Mouse (Mus musculus) hindbrain, postnatal 0 days (tissue): ENCODE data around the gene Gm45623. TPM values are rescaled to one million over a fixed set of nuclear protein-coding genes. Genes with fewer than 3 reads are reported as not detected.

Experiments used
- ATAC-seq: fragments of 200-750 bp; cut with Nextera tagmentation; 2 replicates; pipeline ENCODE4 v1.8.0; 2017; ENCODE audit warnings: mild to moderate bottlenecking, moderate TSS enrichment, moderate library complexity
- DNase-seq: peaks from one replicate; pipeline ENCODE4 v3.0.0-alpha.2; 2015; ENCODE audit warnings: low spot score
- H3K27ac ChIP-seq: fragments of 300-500 bp; sonication (generic); 2 replicates; pipeline ENCODE4 v1.5.1; 2014; ENCODE audit warnings: mild to moderate bottlenecking
- H3K27me3 ChIP-seq: fragments of 300-500 bp; sonication (generic); 2 replicates; pipeline ENCODE4 v1.6.1; 2014; ENCODE audit warnings: low read length, mixed read lengths; ENCODE audit not compliant: insufficient read depth
- H3K36me3 ChIP-seq: fragments of 300-500 bp; sonication (generic); 2 replicates; pipeline ENCODE4 v1.6.1; 2014; ENCODE audit warnings: low read length, mixed read lengths; ENCODE audit not compliant: insufficient read depth
- H3K4me1 ChIP-seq: fragments of 300-500 bp; sonication (generic); 2 replicates; pipeline ENCODE4 v1.6.1; 2014; ENCODE audit warnings: antibody characterized with exemption, low read length, mixed read lengths; ENCODE audit not compliant: insufficient read depth
- H3K4me2 ChIP-seq: fragments of 300-500 bp; sonication (generic); 2 replicates; pipeline ENCODE4 v1.6.1; 2014; ENCODE audit warnings: low read depth, mild to moderate bottlenecking, low read length, moderate library complexity, mixed read lengths
- H3K4me3 ChIP-seq: fragments of 300-500 bp; sonication (generic); 2 replicates; pipeline ENCODE4 v1.5.1; 2014; ENCODE audit warnings: low read length
- H3K9ac ChIP-seq: fragments of 300-500 bp; sonication (generic); replicated peaks from 2 replicates; pipeline ENCODE4 v1.6.1; 2014; ENCODE audit warnings: mild to moderate bottlenecking, low read length, moderate library complexity, mixed read lengths
- H3K9me3 ChIP-seq: fragments of 300-500 bp; sonication (generic); 2 replicates; pipeline ENCODE4 v1.6.1; 2016; ENCODE audit warnings: low read length, mixed read lengths
- CTCF ChIP-seq: IDR thresholded peaks from 2 replicates; pipeline ENCODE4 v1.5.1; 2016; ENCODE audit warnings: antibody characterized with exemption, control low read depth, low read depth
- WGBS: fragments of 180-500 bp; shearing (Covaris S2); extraction: QIAGEN DNeasy Blood & Tissue Kit; methylation state at CpG from one replicate; pipeline ENCODE4 v1.1.7; 2014; 5-methylcytosine and 5-hydroxymethylcytosine counted together
- polyA plus RNA-seq: library from polyadenylated mRNA; unstranded; fragments of >200 nt; fragmentation: Nextera tagmentation; extraction: Ambion mirVana; gene quantifications from 2 replicates; pipeline ENCODE4 v1.2.1, GENCODE M21; 2015
- total RNA-seq: library from RNA; depleted of rRNA; stranded (reverse); fragments of >200 nt; gene quantifications from 2 replicates; pipeline ENCODE4 v1.2.3, GENCODE M21; 2014; rRNA removed

Gene Gm45623
- total RNA-seq (12.4 and 15.1 TPM in 2 replicates), polyA plus RNA-seq (2.2 and 2.4 TPM in 2 replicates)

DNA sequence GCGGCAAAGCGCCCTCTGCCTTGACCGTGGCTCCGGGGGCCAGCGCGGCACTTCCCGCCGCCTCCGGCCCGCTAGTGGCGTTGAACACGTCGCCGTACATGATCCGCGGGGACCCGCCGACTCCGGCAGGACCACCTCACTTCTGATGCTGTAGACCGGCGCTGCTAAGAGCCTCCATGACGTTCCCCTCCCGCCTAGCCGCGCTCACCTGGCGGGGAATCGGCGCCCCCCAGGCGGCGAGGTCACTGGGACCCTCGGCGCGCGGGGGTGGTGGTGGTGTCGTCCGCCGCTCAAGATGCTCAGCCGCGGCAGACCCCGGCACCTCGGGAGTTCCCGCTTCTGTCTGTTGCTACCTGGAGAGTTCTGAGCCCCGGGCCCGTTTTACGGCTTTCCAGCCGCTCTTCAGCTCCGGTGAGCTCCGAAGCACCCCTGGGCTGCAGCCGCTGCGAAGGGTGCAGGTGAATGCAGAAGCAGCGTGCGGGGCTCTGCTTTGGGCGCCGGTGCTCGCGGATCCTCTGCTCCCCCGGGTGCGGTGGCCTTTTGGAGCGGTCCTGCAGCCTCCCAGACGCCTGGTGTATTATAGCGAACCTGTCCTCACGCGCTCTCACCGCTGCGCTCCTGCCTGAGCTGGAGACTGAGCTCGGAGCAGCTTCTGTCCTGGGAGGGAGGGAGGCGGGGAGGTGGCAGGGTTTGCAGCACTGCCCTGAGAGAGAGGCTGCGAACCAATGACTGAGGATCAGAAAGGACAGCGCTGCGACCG is at the start of gene Gm45623:
TSS of gene Gm45623 (minus strand) at position 636 of the 760 bp plus-strand sequence.
- ATAC-seq (peak; percentile 34; the same call in 1 of the 2 replicates), DNase-seq (peak; percentile 47)
- no peak for TF ChIP-seq CTCF
- peak within 1 kb of the TSS; percentile 48 for H3K4me3 ChIP-seq
- H3K27me3 ChIP-seq = peaks cover 27% of the 10 kb centered on the region
- no peaks in the 10 kb centered on the region for H3K9me3 ChIP-seq
- H3K4me2 ChIP-seq = peak within 1 kb of the TSS; percentile 89
- H3K36me3 ChIP-seq = no peaks in the 10 kb centered on the region
- peak within 1 kb of the TSS; percentile 46 for H3K9ac ChIP-seq
- H3K27ac ChIP-seq = peak within 1 kb of the TSS; percentile 26; the same call in 1 of the 2 replicates
- peaks cover 10% of the 10 kb centered on the region; the same call in 1 of the 2 replicates for H3K4me1 ChIP-seq
- WGBS = under 1% methylated on average over 60 of the region's 71 CpGs

DNA sequence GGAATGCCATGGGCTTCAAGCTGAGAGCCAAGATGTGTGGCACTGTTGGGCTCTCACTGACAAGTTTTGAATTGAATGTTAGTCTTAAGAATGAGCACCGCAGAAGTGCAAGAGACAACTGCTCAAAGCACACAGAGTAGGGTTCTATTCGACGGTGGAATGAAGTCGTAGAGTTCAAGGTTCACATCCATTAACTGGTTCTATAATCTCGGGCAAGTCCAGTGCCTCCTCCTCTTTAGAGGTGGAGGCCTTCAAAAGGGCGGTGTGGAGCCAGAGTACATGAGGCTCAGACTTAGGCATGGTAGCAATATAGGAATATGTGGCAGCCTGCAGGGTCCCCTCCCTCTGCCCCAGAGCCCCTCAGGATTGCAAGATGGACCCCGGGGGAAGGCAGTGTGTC is 43.8 kb upstream of the Gm45623 start:
- ATAC-seq (no peak), DNase-seq (no peak)
- TF ChIP-seq CTCF = no peak
- Histone ChIP-seq H3K36me3 (no peaks in the 10 kb centered on the region), H3K27me3 (no peaks in the 10 kb centered on the region), H3K4me1 (no peaks in the 10 kb centered on the region), H3K4me2 (no peak overlapping the region), H3K27ac (no peak overlapping the region), H3K9ac (no peak overlapping the region), H3K4me3 (no peak overlapping the region), H3K9me3 (no peaks in the 10 kb centered on the region)
- WGBS = 79% methylated on average over 7 of the region's 7 CpGs

DNA sequence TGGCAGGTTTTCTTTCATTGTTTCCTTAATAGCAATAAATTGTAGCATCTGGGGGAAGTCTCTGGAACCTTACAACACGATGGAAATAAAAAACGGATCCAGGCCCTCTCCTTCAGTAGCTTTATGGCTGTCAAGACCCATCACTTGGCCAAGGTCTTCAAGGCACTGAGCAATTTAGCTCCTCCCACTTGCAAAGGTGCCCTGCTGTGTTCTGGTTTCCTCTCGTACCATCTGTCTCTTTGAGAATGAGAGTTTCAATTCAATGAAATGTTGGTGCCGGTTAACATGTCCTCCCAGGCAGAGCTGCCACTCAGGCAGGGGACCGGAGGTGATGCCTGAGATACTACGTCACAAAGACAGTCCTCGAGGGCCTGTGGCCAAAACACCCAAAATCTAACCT is 41.9 kb upstream of the Gm45623 start:
- ATAC-seq = no peak
- no peak overlapping the region for H3K27ac ChIP-seq
- whole genome bisulfite sequencing = 45% methylated on average over 7 of the region's 7 CpGs

DNA sequence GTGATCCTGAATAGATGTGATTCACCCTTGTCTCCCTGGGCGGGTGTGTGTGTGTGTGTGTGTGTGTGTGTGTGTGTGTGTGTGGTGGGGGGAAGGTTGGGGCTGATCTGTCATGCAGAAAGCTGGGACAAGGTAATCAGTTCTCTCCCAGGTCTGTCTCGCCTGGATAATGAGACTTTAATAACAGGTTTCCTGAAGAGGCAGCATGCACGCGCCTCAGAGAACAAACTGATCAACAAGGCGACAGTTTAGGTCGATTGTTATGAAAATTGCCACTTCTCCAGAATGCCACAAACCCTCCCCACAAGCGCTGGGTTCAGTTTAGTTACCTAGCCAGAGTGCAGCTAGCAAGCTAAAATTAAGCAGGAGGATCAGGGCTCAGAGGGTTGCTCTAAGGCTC is 40.8 kb upstream of the Gm45623 start:
- H3K27ac ChIP-seq = no peak overlapping the region; the same call in 1 of the 2 replicates
- ATAC-seq (no peak), DNase-seq (no peak)
- no peaks in the 10 kb centered on the region for H3K9me3 ChIP-seq
- no peaks in the 10 kb centered on the region for H3K27me3 ChIP-seq
- TF ChIP-seq CTCF = no peak
- no peaks in the 10 kb centered on the region for H3K36me3 ChIP-seq
- no peak overlapping the region for H3K4me2 ChIP-seq
- H3K9ac ChIP-seq = no peak overlapping the region
- WGBS = 39% methylated on average over 7 of the region's 7 CpGs
- H3K4me1 ChIP-seq = no peaks in the 10 kb centered on the region
- no peak overlapping the region for H3K4me3 ChIP-seq

More for the DNA sequence above, 41.9 kb upstream of the Gm45623 start:
- no peak overlapping the region for H3K9ac ChIP-seq
- H3K4me3 ChIP-seq = no peak overlapping the region
- no peaks in the 10 kb centered on the region for H3K27me3 ChIP-seq
- no peaks in the 10 kb centered on the region for H3K36me3 ChIP-seq
- no peaks in the 10 kb centered on the region for H3K4me1 ChIP-seq
- no peak for DNase-seq
- TF ChIP-seq CTCF = no peak
- no peaks in the 10 kb centered on the region for H3K9me3 ChIP-seq
- H3K4me2 ChIP-seq = no peak overlapping the region

DNA sequence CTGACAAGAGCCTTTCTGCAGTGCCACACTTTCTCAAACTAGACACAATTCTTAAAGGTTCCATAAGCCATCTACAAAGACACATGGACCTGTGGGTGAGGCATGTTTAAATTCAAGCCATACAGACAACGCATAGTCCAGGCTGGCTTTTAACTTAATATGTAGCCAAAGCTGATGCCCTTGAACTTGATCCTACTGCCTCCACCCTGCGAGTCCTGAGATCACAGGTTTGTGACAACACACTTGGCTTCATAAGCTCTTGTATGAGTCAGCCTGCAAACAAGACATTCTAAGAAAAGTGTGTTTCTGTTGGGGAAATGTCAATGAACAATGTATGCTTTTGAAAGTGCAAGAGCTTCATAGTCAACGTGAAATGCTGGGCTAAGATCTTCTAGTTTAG is 39.2 kb upstream of the Gm45623 start:
- no peak overlapping the region for H3K4me2 ChIP-seq
- DNase-seq (no peak), ATAC-seq (no peak)
- WGBS = 92% methylated on average over 3 of the region's 3 CpGs
- no peaks in the 10 kb centered on the region for H3K9me3 ChIP-seq
- H3K4me3 ChIP-seq = no peak overlapping the region
- H3K36me3 ChIP-seq = no peaks in the 10 kb centered on the region
- H3K27me3 ChIP-seq = no peaks in the 10 kb centered on the region
- no peak overlapping the region for H3K27ac ChIP-seq
- H3K9ac ChIP-seq = no peak overlapping the region
- no peak for TF ChIP-seq CTCF
- no peaks in the 10 kb centered on the region for H3K4me1 ChIP-seq

DNA sequence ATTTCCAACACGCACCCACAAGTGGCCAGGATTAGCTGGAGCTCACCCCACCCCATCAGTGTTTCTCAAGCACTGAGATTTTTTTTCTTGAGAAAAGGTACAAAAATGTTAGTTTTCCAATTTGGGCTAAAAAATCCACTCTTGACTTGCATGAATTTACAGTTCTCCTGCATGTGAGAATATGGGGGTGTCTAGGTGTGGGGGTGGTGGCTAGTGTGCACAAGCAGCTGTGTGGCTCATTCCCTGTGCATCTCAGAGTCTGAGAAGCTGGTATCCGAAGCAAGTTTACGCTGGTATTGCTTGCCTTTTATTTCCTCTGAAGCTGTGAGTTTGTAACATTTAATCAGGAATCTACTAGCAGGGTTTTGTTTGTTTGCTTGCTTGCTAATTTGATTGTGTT is 37.1 kb upstream of the Gm45623 start:
- WGBS = 91% methylated on average over 3 of the region's 3 CpGs
- Histone ChIP-seq H3K27me3 (no peaks in the 10 kb centered on the region), H3K9me3 (no peaks in the 10 kb centered on the region), H3K4me3 (no peak overlapping the region), H3K4me2 (no peak overlapping the region), H3K9ac (no peak overlapping the region), H3K36me3 (no peaks in the 10 kb centered on the region), H3K4me1 (no peaks in the 10 kb centered on the region), H3K27ac (no peak overlapping the region)
- ATAC-seq (no peak), DNase-seq (no peak)
- no peak for TF ChIP-seq CTCF

DNA sequence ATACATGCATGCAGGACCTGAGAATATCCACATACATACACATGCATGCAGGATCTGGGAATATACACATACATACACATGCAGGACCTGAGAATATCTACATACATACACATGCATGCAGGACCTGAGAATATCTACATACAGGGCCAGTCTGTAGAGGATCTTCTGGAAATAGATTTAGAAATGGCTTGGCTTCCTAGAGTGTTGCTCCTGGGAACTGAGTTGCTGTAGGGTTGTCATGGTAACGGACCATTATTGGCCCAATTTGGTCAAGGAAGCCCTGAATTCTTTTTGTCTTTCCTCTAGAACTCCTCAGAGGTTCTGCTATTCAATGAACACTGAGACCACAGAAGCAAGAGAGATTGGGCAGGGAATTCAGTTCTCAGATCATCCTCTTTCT is 29.0 kb upstream of the Gm45623 start:
- DNase-seq (peak; percentile 73), ATAC-seq (no peak)
- WGBS = 79% methylated on average over 1 of the region's 1 CpGs
- Histone ChIP-seq H3K27me3 (no peaks in the 10 kb centered on the region), H3K4me3 (no peak overlapping the region), H3K9me3 (no peaks in the 10 kb centered on the region), H3K9ac (no peak overlapping the region), H3K36me3 (no peaks in the 10 kb centered on the region), H3K4me1 (peaks cover 14% of the 10 kb centered on the region; the same call in 1 of the 2 replicates), H3K4me2 (no peak overlapping the region), H3K27ac (peak overlapping the region; percentile 54; the same call in 1 of the 2 replicates)
- TF ChIP-seq CTCF = no peak
